Mouse (Mus musculus): Measurements from ENCODE around the gene Zfhx3. TPM values are rescaled to one million over a fixed set of nuclear protein-coding genes. Genes with fewer than 3 reads are reported as not detected.

Zfhx3 gene
- polyA plus RNA-seq, 1 experiment from 2014 or later: 2.4 TPM

GRCm38 (mm10) chr8:108098598-108098997 is 156.2 kb downstream of the Zfhx3 start:
- no peak overlapping the region for H3K9ac ChIP-seq (ENCODE audit: low read depth, low read length)
- no peaks in the 10 kb centered on the region for H3K9me3 ChIP-seq (ENCODE audit: control insufficient read depth)
- H3K4me3 ChIP-seq (ENCODE audit: low read depth, low read length): no peak overlapping the region
- no peaks in the 10 kb centered on the region for H3K27me3 ChIP-seq (replicated peaks; ENCODE audit: control insufficient read depth, insufficient read depth, low read length)
- 80% methylated on average over 13 of the region's 13 CpGs for WGBS
- ATAC-seq: no peak
- no peak overlapping the region for H3K27ac ChIP-seq (ENCODE audit: low read depth, low read length)
- no peaks in the 10 kb centered on the region for H3K36me3 ChIP-seq (ENCODE audit: control insufficient read depth, insufficient read depth)
- no peaks in the 10 kb centered on the region for H3K4me1 ChIP-seq (replicated peaks; ENCODE audit: control insufficient read depth, insufficient read depth, low read length)
- no peak overlapping the region for H3K4me2 ChIP-seq (replicated peaks; ENCODE audit: low read depth)
- TF ChIP-seq CTCF (IDR thresholded peaks at IDR 0.05; ENCODE audit: low read depth): no peak

GRCm38 (mm10) chr8:108101131-108101530 is 158.7 kb downstream of the Zfhx3 start:
- H3K36me3 ChIP-seq (ENCODE audit: control insufficient read depth, insufficient read depth): no peaks in the 10 kb centered on the region
- no peaks in the 10 kb centered on the region for H3K4me1 ChIP-seq (replicated peaks; ENCODE audit: control insufficient read depth, insufficient read depth, low read length)
- WGBS: 56% methylated on average over 8 of the region's 8 CpGs
- no peak overlapping the region for H3K4me2 ChIP-seq (replicated peaks; ENCODE audit: low read depth)
- no peak for ATAC-seq
- no peak overlapping the region for H3K27ac ChIP-seq (ENCODE audit: low read depth, low read length)
- H3K27me3 ChIP-seq (replicated peaks; ENCODE audit: control insufficient read depth, insufficient read depth, low read length): no peaks in the 10 kb centered on the region
- no peak overlapping the region for H3K9ac ChIP-seq (ENCODE audit: low read depth, low read length)
- TF ChIP-seq CTCF (IDR thresholded peaks at IDR 0.05; ENCODE audit: low read depth): peak; percentile 61
- no peaks in the 10 kb centered on the region for H3K9me3 ChIP-seq (ENCODE audit: control insufficient read depth)
- H3K4me3 ChIP-seq (ENCODE audit: low read depth, low read length): no peak overlapping the region

- H3K27me3 ChIP-seq (replicated peaks; ENCODE audit: control insufficient read depth, insufficient read depth, low read length): no peaks in the 10 kb centered on the region
- no peaks in the 10 kb centered on the region for H3K4me1 ChIP-seq (replicated peaks; ENCODE audit: control insufficient read depth, insufficient read depth, low read length)
- H3K27ac ChIP-seq (ENCODE audit: low read depth, low read length): no peak overlapping the region
- no peaks in the 10 kb centered on the region for H3K36me3 ChIP-seq (ENCODE audit: control insufficient read depth, insufficient read depth)
- 51% methylated on average over 16 of the region's 16 CpGs for WGBS
- peak overlapping the region; percentile 21; the same call in 1 of the 2 replicates for H3K4me2 ChIP-seq (replicated peaks; ENCODE audit: low read depth)
- H3K4me3 ChIP-seq (ENCODE audit: low read depth, low read length): no peak overlapping the region
- H3K9me3 ChIP-seq (ENCODE audit: control insufficient read depth): no peaks in the 10 kb centered on the region
- no peak for TF ChIP-seq CTCF (IDR thresholded peaks at IDR 0.05; ENCODE audit: low read depth)
- no peak for ATAC-seq
- H3K9ac ChIP-seq (ENCODE audit: low read depth, low read length): no peak overlapping the region
Observed at GRCm38 (mm10) chr8:108101978-108102865, 159.8 kb downstream of the Zfhx3 start.

GRCm38 (mm10) chr8:108104471-108105098 is 162.1 kb downstream of the Zfhx3 start:
- no peak overlapping the region for H3K27ac ChIP-seq (ENCODE audit: low read depth, low read length)
- 23% methylated on average over 10 of the region's 10 CpGs for WGBS
- no peaks in the 10 kb centered on the region for H3K27me3 ChIP-seq (replicated peaks; ENCODE audit: control insufficient read depth, insufficient read depth, low read length)
- no peak overlapping the region for H3K4me3 ChIP-seq (ENCODE audit: low read depth, low read length)
- no peak overlapping the region for H3K9ac ChIP-seq (ENCODE audit: low read depth, low read length)
- no peak for TF ChIP-seq CTCF (IDR thresholded peaks at IDR 0.05; ENCODE audit: low read depth)
- peak overlapping the region; percentile 13; the same call in 1 of the 2 replicates for H3K4me2 ChIP-seq (replicated peaks; ENCODE audit: low read depth)
- no peak for ATAC-seq
- no peaks in the 10 kb centered on the region for H3K4me1 ChIP-seq (replicated peaks; ENCODE audit: control insufficient read depth, insufficient read depth, low read length)
- no peaks in the 10 kb centered on the region for H3K36me3 ChIP-seq (ENCODE audit: control insufficient read depth, insufficient read depth)
- no peaks in the 10 kb centered on the region for H3K9me3 ChIP-seq (ENCODE audit: control insufficient read depth)

GRCm38 (mm10) chr8:108125053-108125452 is 182.6 kb downstream of the Zfhx3 start:
- Histone ChIP-seq H3K27ac (ENCODE audit: low read depth, low read length) (no peak overlapping the region), H3K4me2 (replicated peaks; ENCODE audit: low read depth) (no peak overlapping the region), H3K4me3 (ENCODE audit: low read depth, low read length) (no peak overlapping the region), H3K9me3 (ENCODE audit: control insufficient read depth) (no peaks in the 10 kb centered on the region), H3K9ac (ENCODE audit: low read depth, low read length) (no peak overlapping the region), H3K4me1 (replicated peaks; ENCODE audit: control insufficient read depth, insufficient read depth, low read length) (no peaks in the 10 kb centered on the region; the same call in 1 of the 2 replicates), H3K36me3 (ENCODE audit: control insufficient read depth, insufficient read depth) (no peaks in the 10 kb centered on the region), H3K27me3 (replicated peaks; ENCODE audit: control insufficient read depth, insufficient read depth, low read length) (no peaks in the 10 kb centered on the region)
- no peak for ATAC-seq
- WGBS: 79% methylated on average over 2 of the region's 2 CpGs
- TF ChIP-seq CTCF (IDR thresholded peaks at IDR 0.05; ENCODE audit: low read depth): no peak

- no peak overlapping the region for H3K27ac ChIP-seq (ENCODE audit: low read depth, low read length)
- H3K4me1 ChIP-seq (replicated peaks; ENCODE audit: control insufficient read depth, insufficient read depth, low read length): no peaks in the 10 kb centered on the region; the same call in 1 of the 2 replicates
- no peak overlapping the region for H3K9ac ChIP-seq (ENCODE audit: low read depth, low read length)
- H3K4me2 ChIP-seq (replicated peaks; ENCODE audit: low read depth): no peak overlapping the region
- TF ChIP-seq CTCF (IDR thresholded peaks at IDR 0.05; ENCODE audit: low read depth): no peak
- H3K9me3 ChIP-seq (ENCODE audit: control insufficient read depth): no peaks in the 10 kb centered on the region
- H3K27me3 ChIP-seq (replicated peaks; ENCODE audit: control insufficient read depth, insufficient read depth, low read length): no peaks in the 10 kb centered on the region
- no peak overlapping the region for H3K4me3 ChIP-seq (ENCODE audit: low read depth, low read length)
- no peaks in the 10 kb centered on the region for H3K36me3 ChIP-seq (ENCODE audit: control insufficient read depth, insufficient read depth)
- WGBS: 61% methylated on average over 2 of the region's 2 CpGs
- ATAC-seq: no peak
Observed at GRCm38 (mm10) chr8:108125491-108125890, 183.0 kb downstream of the Zfhx3 start.

All from intestine, postnatal 0 days (tissue).